Mouse (Mus musculus) cortical plate, adult 2 months (tissue): Measurements from ENCODE around the gene Erc2.

Experiments
- CTCF ChIP-seq: fragments of 200-500 bp; IDR thresholded peaks from 2 replicates; pipeline ENCODE4 v1.5.1; 2011; ENCODE audit warnings: mild to moderate bottlenecking, control low read depth, low read length; ENCODE audit not compliant: insufficient read depth; ENCODE audit errors: extremely low read depth
- POLR2A ChIP-seq: fragments of 200-500 bp; IDR thresholded peaks from 2 replicates; pipeline ENCODE4 v1.6.1; 2011; ENCODE audit warnings: mild to moderate bottlenecking, low read length, control low read depth; ENCODE audit not compliant: insufficient read depth; ENCODE audit errors: extremely low read depth

DNA sequence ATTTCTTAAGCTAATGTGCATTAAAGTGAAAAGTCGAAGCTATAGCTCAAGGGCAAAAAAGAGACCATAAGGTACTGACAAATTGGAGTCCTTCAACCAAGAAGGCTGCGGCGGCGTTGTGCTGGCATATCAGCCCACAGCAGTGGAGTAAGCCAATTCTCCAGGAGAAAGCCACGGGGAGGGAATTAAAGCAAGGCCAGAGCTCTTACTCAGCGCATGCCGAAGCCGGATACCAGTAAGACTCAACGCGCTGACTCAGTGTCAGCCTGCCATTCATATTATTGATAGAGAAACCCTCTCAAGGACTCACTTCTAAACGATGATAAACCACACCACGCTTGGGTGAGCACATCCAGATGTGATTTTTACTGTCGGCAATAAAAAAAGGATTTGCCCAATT is 20.1 kb upstream of the Erc2 start:
- no peak for TF ChIP-seq POLR2A
- TF ChIP-seq CTCF = no peak
